Mouse (Mus musculus) left cerebral cortex, postnatal 14 days (tissue): ENCODE measurements around the gene Mtfr1l. TPM values are rescaled to one million over a fixed set of nuclear protein-coding genes. Genes with fewer than 3 reads are reported as not detected.

ENCODE experiments used
- DNase-seq, 2 experiments: peaks; one replicate each; pipeline ENCODE4 v3.0.0; 2021 to 2022; ENCODE audit warnings: low spot score in 2 of 2, mixed read lengths in 1 of 2
- intact Hi-C: fragments of 180-260 bp; cut with DNase I; formaldehyde crosslinking; loops from one replicate; pipeline ENCODE4 v1.15.1; 2025
- total RNA-seq, 2 experiments: library from RNA; stranded (reverse); gene quantifications; 2 replicates each; pipeline ENCODE4 v1.2.3; 2021

Gene Mtfr1l
- total RNA-seq, 2 experiments from 2014 or later, result 69.4 to 71.9 TPM

GRCm38 (mm10) chr4:134560699-134561098 is 25.5 kb upstream of the Mtfr1l start:
- DNase-seq, result no peak

GRCm38 (mm10) chr4:134559154-134559553 is 24.0 kb upstream of the Mtfr1l start:
- intact Hi-C loops, result loop anchor here (5.0 kb wide), 1 partner anchor 73 kb away; no protein-coding TSS in a partner anchor
- DNase-seq, result no peak

More at GRCm38 (mm10) chr4:134560699-134561098, 25.5 kb upstream of the Mtfr1l start:
- intact Hi-C loops, result no loop called here

- intact Hi-C loops, result loop anchor here (5.0 kb wide), 1 partner anchor 74 kb away; no protein-coding TSS in a partner anchor
Measured at GRCm38 (mm10) chr4:134558570-134559113, 23.5 kb upstream of the Mtfr1l start.

GRCm38 (mm10) chr4:134557626-134558249 is 22.6 kb upstream of the Mtfr1l start:
- intact Hi-C loops, result loop anchor here (5.0 kb wide), 1 partner anchor 75 kb away; no protein-coding TSS in a partner anchor
- DNase-seq, result no peak

More at GRCm38 (mm10) chr4:134558570-134559113, 23.5 kb upstream of the Mtfr1l start:
- DNase-seq, result no peak

GRCm38 (mm10) chr4:134555956-134556580 is 20.9 kb upstream of the Mtfr1l start:
- DNase-seq, result peak; percentile 53 to 77
- intact Hi-C loops, result loop anchor here (5.0 kb wide), 1 partner anchor 76 kb away; no protein-coding TSS in a partner anchor

GRCm38 (mm10) chr4:134553631-134554030 is 18.4 kb upstream of the Mtfr1l start:
- intact Hi-C loops, result no loop called here
- DNase-seq, result peak in 1 of 2 experiments; percentile 35

- peak in 1 of 2 experiments; percentile 44 for DNase-seq
- intact Hi-C loops, result no loop called here
Measured at GRCm38 (mm10) chr4:134551494-134552316, 16.5 kb upstream of the Mtfr1l start, which contains the start of gene Selenon. Gene Selenon, minus strand, starts transcription at chr4:134552166.

GRCm38 (mm10) chr4:134549899-134550298 is 14.7 kb upstream of the Mtfr1l start:
- intact Hi-C loops, result loop anchor here (10.0 kb wide), 1 partner anchor 325 kb away; no protein-coding TSS in a partner anchor
- DNase-seq, result no peak

- peak in 1 of 2 experiments; percentile 40 for DNase-seq
- intact Hi-C loops, result loop anchor here (10.0 kb wide), 1 partner anchor 326 kb away; no protein-coding TSS in a partner anchor
Measured at GRCm38 (mm10) chr4:134548169-134548938, 13.2 kb upstream of the Mtfr1l start.

GRCm38 (mm10) chr4:134546814-134547705 is 11.9 kb upstream of the Mtfr1l start:
- intact Hi-C loops, result loop anchor here (10.0 kb wide), 1 partner anchor 328 kb away; no protein-coding TSS in a partner anchor
- peak in 1 of 2 experiments; percentile 47 for DNase-seq

- DNase-seq, result peak; percentile 94 to 96
- intact Hi-C loops, result loop anchor here (2.0 to 10.0 kb wide), 3 partner anchors 172 to 332 kb away; no protein-coding TSS in a partner anchor
Measured at GRCm38 (mm10) chr4:134543261-134543660, 8.1 kb upstream of the Mtfr1l start.

GRCm38 (mm10) chr4:134542726-134543125 is 7.5 kb upstream of the Mtfr1l start:
- no peak for DNase-seq
- intact Hi-C loops, result loop anchor here (2.0 to 10.0 kb wide), 3 partner anchors 172 to 332 kb away; no protein-coding TSS in a partner anchor

GRCm38 (mm10) chr4:134538997-134539580 is 3.9 kb upstream of the Mtfr1l start:
- DNase-seq, result no peak
- intact Hi-C loops, result no loop called here

GRCm38 (mm10) chr4:134535787-134536151 is 582 bp upstream of the Mtfr1l start:
- peak; percentile 54 to 88 for DNase-seq
- intact Hi-C loops, result no loop called here

- peak; percentile 49 to 56 for DNase-seq
- intact Hi-C loops, result no loop called here
Measured at GRCm38 (mm10) chr4:134534124-134534886, 882 bp downstream of the Mtfr1l start.

GRCm38 (mm10) chr4:134533421-134533820 is 1.8 kb downstream of the Mtfr1l start:
- intact Hi-C loops, result no loop called here
- no peak for DNase-seq
